Mouse (Mus musculus): ENCODE data around the gene Gpr101.

Gene Gpr101

DNA sequence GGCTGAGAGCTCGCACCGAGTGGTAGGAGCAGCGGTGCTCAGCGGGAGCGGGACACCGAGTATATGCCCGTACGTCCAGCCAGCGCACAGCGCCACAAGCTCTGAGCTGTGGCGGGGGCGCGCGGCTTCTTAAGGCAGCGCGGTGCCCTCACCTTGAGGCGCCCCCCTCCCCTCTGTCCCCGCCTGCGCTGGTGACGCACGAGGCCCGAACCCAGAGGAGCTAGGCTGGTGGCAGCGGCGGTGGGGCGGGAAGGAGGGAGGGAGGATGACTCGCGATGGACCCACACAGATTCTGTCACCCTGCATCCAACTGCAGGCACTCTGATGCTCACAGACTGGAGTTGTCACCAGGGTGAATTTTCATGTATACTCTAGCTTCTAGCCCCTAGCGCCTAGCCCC lies at the start of gene Gpr101:
Gene Gpr101, minus strand, starts transcription at position 124 of the 400 bp plus-strand sequence.
- no peak for DNase-seq (ENCODE audit: extremely low spot score, low read depth, low spot score)

DNA sequence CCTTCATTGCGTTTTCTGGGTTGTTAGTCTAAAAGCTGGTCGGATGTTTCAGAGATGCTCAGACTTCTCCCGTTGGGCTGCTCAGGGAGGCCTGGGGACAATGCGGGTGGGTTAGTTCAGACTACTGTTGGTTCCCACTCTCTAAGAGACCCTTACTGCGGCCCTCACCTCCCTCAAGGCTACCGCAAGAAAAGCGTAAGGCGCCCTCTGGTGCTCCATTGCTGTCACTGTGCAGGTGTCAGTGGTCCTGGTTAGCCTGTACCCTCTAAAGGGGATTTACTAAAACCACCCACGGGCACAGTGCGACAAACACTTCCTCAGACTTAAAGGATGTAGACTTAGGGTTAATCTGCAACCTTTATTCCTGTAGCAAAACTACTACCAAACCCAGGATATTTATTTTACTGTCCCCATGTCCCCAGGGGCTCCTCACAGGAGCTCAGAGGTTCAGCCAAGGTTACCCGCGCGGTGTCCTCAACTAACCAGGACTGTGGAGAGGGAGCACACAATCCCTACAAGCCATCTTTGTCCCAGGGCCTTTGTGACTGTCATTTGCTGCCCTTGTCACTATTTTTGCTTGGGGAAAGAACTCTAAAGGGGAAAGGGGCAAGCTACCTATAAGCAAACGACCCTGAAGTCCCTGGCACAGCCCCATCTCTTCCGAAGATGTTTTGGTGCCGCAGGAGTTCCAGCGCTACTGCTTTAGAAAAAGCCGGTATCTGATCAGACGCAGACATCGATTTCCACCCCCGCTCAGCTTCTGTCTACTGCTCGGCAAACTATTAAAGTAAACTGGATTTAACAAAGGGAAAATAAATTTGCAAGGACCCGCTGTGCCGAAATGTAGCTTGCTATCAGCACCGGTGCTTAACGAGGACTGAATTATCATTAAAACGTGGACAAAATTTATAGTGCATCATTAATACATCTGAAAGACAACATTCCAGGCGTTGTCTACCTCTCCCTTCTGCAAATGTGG lies 17.8 kb upstream of the Gpr101 start:
- no peak for DNase-seq (ENCODE audit: extremely low spot score, low read depth, low spot score)

DNA sequence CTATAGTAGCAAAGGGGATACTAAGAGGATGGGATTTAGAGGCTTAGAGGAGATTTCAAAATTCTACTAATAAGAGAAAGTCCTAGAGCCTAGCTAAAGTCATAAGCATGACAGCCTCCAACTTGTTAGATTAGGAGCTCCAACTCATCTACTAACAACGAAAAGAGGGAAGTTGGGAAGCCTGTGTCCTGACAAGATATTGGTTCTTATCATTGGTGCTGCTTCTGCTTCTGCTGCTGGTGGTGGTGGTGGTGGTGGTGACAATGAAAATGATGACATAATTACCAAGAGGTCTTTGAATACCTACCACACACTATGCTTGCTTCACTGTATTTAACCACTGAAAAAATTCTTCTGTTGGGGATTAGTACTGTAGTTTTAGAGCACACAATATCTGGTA lies 2.7 kb upstream of the Gpr101 start:
- no peak for DNase-seq (ENCODE audit: extremely low spot score, low read depth, low spot score)
